Mouse (Mus musculus) cerebellum, postnatal 25 days (tissue): ENCODE measurements around the gene Plekhb2.
A peak's percentile ranks its signal among the peaks of the same experiment; 100 is the strongest.

Experiments
- DNase-seq, 2 experiments: peaks; one replicate each; pipeline ENCODE4 v3.0.0; 2021; ENCODE audit warnings: mixed read lengths in 2 of 2

Gene Plekhb2

GRCm38 (mm10) chr1:34849745-34850342, at the start of gene Plekhb2:
TSS of gene Plekhb2 (plus strand) at chr1:34849976.
- peak; percentile 96 for DNase-seq

GRCm38 (mm10) chr1:34801616-34802289, 48.0 kb upstream of the Plekhb2 start:
- DNase-seq: peak; percentile 70 to 77

GRCm38 (mm10) chr1:34802290-34802642, 47.5 kb upstream of the Plekhb2 start:
- no peak for DNase-seq

DNA sequence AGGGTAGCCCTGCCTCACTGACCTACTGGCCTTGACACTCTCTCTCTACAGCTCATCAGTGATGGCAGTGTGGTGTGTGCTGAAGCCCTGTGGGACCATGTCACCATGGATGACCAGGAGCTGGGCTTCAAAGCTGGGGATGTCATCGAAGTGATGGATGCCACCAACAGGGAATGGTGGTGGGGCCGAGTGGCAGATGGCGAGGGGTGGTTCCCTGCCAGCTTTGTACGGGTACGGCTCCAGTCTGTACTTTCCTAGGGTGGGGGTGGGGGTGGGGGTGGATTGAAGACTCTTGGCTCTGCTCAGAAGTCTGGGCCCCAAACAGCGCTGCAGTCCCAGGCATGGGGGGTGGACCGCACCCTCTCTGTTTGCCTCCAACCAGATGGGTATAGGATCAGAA, 44.9 kb upstream of the Plekhb2 start:
- DNase-seq: peak in 1 of 2 experiments; percentile 45

DNA sequence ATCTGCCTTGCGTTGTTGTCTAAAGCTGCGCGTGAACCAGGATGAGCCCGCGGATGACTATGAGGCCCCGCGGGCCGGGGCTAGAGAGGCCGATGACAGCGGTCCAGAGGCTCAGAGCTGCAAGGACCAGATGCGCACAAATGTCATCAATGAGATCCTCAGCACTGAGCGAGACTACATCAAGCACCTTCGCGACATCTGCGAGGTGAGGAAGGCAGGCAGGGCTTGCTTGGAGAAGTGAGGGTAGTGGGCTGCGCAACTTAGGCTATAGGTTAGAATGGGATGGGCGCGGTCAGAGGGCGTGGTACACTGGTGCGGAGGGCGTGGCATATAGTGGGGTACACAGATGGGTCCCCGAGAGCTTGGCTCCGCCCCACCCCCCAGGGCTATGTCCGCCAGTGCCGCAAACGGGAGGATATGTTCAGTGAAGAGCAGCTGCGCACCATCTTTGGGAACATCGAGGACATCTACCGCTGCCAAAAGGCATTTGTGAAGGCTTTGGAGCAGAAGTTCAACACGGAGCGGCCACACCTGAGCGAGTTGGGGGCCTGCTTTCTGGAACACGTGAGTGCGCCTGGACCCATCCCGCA, 43.8 kb upstream of the Plekhb2 start:
- peak in 1 of 2 experiments; percentile 38 for DNase-seq

DNA sequence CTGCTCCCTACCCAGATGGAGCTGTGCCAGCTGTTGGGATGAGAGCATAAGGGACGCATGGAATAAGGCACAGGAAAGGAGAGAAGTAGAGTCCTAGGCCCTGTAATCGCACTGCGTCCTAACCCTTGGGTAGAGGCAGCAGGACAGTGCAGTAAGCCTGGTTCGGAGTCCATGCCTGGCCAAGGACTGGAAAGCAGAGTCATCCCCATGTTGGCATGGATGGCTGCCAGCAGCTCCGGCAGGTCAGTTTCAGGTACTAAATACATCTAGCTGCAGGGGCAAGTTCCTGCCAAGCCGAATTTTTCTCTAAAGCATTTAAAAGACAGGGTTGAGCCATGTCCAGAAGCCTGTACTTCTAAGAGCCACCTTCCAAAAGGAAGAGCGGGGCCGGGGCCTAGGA, 41.3 kb upstream of the Plekhb2 start:
- peak; percentile 69 to 79 for DNase-seq

GRCm38 (mm10) chr1:34810293-34810692, 39.5 kb upstream of the Plekhb2 start:
- peak in 1 of 2 experiments; percentile 42 for DNase-seq

DNA sequence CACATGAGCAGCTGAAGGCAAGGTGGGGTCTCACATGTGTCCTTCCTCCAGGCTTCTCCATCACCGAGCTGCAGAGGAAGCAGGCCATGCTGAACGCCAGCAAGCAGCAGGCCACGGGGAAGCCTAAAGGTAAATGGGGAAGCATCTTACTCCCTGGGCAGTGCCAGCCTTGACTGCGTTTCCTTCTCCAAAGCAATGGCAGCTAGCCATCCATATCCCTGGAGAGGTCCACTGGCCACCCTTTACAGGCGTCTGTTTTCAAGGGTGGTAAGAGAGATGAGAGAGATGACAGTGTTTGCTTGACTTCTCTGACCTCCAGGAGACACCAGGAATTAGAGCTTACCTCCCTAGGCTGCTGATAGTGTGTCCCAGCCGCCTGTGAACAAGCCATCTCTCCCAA, 38.7 kb upstream of the Plekhb2 start:
- peak; percentile 34 to 44 for DNase-seq

GRCm38 (mm10) chr1:34811581-34811980, 38.2 kb upstream of the Plekhb2 start:
- DNase-seq: peak in 1 of 2 experiments; percentile 45

DNA sequence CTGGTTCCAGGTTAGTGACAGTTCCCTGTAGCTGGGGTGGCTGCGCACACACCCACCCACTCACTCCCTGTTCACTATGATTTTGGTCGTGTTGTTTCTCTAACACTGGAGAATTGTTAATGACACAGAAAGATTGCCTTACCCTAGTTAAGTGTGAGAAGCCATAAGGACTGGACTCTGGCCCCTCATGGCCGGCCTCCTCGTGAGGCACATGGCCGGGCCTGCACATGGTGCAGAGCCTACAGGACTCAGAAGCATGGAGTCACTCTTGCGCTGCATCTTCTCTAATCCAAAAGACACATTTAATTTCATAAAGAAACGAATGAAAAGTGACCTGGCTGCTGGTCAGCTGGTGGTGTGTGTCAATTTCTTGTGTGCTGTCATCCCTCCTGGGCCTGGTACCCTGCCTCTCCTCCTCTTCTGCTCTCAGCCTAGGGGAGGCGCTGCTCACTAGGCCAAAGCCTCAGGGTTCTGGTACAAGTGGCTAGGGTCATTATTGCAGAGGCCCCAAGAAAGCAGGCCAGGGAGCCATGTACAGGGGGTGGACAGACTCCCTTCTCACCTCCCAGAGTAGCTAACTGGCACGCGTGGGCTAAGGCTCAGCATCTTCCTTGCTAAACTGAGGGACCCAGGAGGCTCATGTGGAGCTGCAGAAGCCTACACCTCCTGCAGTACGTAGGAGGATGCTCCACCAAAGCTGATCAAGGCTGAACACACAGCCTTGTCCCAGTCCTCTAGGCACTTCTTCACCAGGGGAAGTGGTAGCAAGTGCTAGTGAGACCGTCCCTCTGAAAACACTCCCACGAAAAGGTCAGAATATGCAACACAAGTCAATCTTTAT, 37.1 kb upstream of the Plekhb2 start:
- no peak for DNase-seq

DNA sequence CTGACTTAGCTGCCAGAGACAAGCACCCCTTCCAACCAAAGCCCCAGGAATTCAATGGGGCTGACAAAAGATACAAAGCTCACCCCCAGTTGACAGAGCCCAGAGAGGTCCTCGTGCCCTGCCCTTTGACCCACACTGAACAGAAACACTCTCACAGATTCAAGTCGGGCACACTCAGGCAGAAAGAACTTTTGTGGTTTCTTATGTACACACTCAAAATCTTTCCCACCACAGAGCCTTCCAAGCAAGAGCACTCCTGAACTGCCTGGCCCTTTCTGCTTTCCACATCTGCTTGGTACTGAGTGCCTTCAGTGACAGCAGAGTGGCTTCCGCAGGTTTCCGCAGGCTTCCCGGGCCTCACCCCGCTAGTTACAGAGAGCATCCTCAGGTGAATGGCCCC, 33.9 kb upstream of the Plekhb2 start:
- DNase-seq: no peak

GRCm38 (mm10) chr1:34819225-34819910, 30.4 kb upstream of the Plekhb2 start:
- no peak for DNase-seq

DNA sequence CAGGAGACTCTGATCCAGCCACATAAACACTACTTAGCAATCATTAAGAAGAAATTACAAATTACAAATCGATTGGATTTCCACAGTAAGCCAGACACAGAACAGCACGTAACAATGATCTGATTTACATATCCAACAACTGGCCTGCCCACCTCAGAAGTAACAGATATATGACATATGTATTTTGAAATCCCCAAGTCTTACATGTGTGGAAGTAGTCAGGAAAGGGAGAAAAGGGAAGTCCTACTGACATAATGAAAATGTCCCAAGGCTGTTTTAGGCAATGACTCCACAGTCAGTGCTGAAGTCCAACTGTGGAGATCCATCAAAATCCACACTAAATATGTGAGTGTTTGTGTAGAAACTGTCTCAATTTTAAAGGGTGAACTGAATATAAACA, 28.4 kb upstream of the Plekhb2 start:
- DNase-seq: no peak

- no peak for DNase-seq
Measured at GRCm38 (mm10) chr1:34822003-34822402, 27.8 kb upstream of the Plekhb2 start.

- no peak for DNase-seq
Measured at GRCm38 (mm10) chr1:34822746-34823145, 27.0 kb upstream of the Plekhb2 start.

DNA sequence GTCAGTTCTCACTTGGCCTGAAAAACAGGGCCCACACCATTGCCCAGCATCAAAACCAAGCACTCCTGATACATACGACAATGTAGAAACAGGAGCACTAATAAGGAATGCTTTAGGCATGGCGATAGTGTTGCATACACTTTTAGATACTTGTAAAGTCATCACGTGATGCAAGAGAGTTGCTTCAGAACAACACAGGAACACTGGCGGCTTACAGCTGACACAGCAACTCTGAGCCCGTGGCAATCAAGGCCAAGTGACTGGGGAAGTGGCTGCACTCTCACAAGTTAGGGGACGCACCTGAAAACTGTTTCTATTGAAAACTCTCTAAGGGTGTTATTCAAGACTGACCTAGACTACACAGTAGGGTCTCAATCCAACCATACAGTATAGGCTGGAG, 26.4 kb upstream of the Plekhb2 start:
- DNase-seq: peak in 1 of 2 experiments; percentile 4

- peak in 1 of 2 experiments; percentile 2 for DNase-seq
Measured at GRCm38 (mm10) chr1:34824208-34824607, 25.6 kb upstream of the Plekhb2 start.

DNA sequence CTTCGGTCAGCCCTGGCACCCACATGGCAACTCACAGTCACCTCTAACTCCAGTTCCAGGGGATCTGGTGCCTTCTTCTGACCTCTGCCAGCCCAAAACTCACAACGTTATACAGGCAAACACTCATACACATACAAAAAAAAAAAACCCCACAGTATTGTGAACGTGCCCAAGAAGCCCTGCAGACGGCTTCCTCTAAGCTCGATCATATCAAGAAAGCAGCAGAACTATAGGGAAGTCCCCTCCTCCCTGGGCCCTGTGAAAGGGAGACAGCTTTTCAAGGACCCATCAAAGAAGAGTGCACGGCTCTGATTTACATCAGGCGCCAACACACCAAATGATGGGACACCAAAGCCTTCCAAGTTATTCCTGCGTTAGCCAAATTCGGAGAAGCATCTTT, 23.9 kb upstream of the Plekhb2 start:
- DNase-seq: peak in 1 of 2 experiments; percentile 4

DNA sequence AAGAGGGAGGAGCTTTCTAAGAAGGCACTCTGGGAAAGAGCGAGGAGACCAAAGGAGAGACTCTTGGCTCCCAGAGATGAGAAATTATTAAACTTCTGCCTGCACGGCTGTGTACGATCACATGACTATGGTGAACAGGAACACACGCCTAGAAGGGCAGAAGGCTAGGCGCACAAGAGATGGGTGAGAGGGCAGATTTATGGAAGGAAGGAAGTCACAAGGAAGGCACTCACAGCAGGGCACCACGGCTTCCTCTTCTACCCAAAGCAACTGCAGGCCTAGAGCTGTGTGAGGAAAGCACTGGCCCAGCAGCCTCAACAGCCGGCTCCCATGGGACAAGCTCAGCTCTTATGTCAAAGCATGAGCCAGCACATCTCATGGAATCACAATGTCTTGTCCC, 21.9 kb upstream of the Plekhb2 start:
- peak in 1 of 2 experiments; percentile 3 for DNase-seq

DNA sequence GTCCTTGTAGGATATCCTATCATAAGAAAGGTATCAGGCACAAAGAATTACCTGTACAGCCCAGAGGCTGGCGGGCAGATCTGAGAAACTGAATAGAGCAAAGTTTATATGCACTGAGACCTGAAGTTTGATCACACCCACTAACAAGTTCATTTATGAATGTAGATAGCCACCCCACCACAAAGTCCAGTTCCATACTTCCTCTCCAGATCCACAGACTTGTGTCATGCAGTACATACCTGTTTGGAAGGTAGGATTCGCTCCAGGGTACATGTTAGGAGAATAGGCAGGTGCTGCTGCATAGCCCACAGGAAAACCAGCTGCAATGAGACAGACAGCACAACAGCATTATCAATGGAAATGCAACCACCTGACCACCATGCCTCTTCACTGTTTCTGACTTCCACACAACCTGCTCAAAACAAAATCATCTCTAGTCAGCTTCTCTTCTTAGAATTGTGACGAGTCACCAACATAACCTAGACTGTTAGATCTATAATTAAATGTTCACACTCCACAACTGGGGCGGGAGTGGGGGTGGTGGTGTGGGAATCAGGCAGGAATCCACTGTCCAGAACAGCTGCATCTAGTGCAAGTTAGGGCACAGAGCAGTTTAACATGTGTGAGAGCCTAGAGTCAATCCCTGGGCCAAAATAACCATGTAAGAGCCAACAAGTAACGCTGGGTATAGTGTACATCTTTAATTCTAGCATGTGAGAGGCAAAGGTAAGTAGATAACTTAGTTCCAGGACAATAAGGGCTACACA, 21.1 kb upstream of the Plekhb2 start:
- no peak for DNase-seq

- DNase-seq: peak in 1 of 2 experiments; percentile 3
Measured at GRCm38 (mm10) chr1:34830934-34831333, 18.8 kb upstream of the Plekhb2 start.

DNA sequence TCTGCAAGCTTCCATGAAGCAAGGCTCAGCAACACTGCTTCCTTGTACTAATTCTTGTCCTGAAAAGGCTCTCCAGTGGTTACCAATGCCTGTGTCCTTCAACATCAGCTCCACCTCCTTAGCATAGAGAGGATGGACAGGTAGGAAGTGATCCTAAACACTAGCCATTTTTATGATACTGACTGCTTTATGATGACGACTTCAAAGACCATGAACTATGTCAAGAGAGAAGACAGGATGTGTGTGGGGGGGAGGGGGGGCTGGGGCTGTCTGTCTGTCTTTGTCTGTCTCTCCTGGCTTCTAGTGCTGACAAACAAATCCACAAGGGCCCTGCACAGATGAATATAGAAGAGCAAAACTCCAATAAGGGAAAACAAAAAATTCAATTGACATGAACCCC, 18.4 kb upstream of the Plekhb2 start:
- no peak for DNase-seq
